Mouse (Mus musculus) gastrocnemius, postnatal 36 days (tissue): ENCODE results near the gene Pogk. TPM values are rescaled to one million over a fixed set of nuclear protein-coding genes. Genes with fewer than 3 reads are reported as not detected.

Experiments used
- total RNA-seq, 2 experiments: library from RNA; stranded (reverse); gene quantifications; 2 replicates each; pipeline ENCODE4 v1.2.3; 2021

Gene Pogk
- total RNA-seq, 2 experiments from 2014 or later, result 7.3 to 9.0 TPM

Other genes with a start within 250 kb of the Pogk start
- not detected for gene Mael, start 171.1 kb downstream of the Pogk start, total RNA-seq
- gene Ildr2, start 155.7 kb downstream of the Pogk start, total RNA-seq, result 1 to 10 TPM; 1.2 to 1.6 TPM
- 1 to 10 TPM; 5.1 to 5.2 TPM for gene Tada1, start 30.8 kb downstream of the Pogk start, total RNA-seq
- gene Gm4846, start 87.7 kb upstream of the Pogk start, total RNA-seq, result not detected
- not detected for gene Gm4847, start 237.8 kb upstream of the Pogk start, total RNA-seq